Mouse (Mus musculus) heart, postnatal 0 days (tissue): ENCODE results near the gene Hist1h1t. TPM values are rescaled to one million over a fixed set of nuclear protein-coding genes. Genes with fewer than 3 reads are reported as not detected.

Experiments
- ATAC-seq: fragments of 200-750 bp; cut with Nextera tagmentation; 2 replicates; pipeline ENCODE4 v1.8.0; 2017; ENCODE audit warnings: low read depth, moderate number of reproducible peaks, moderate library complexity; ENCODE audit not compliant: insufficient read depth
- DNase-seq: peaks from one replicate; pipeline ENCODE4 v3.0.0-alpha.2; 2016; ENCODE audit warnings: low spot score
- H3K27ac ChIP-seq: fragments of 300-500 bp; sonication (generic); 2 replicates; pipeline ENCODE4 v1.5.1; 2014; ENCODE audit warnings: low read depth, mild to moderate bottlenecking
- H3K27me3 ChIP-seq: fragments of 300-500 bp; sonication (generic); 2 replicates; pipeline ENCODE4 v1.6.1; 2014; ENCODE audit warnings: low read length, mixed read lengths; ENCODE audit not compliant: control insufficient read depth, insufficient read depth
- H3K36me3 ChIP-seq: fragments of 300-500 bp; sonication (generic); replicated peaks from 2 replicates; pipeline ENCODE4 v1.6.1; 2014; ENCODE audit warnings: low read length, mixed read lengths; ENCODE audit not compliant: control insufficient read depth, insufficient read depth
- H3K4me1 ChIP-seq: fragments of 300-500 bp; sonication (generic); 2 replicates; pipeline ENCODE4 v1.6.1; 2014; ENCODE audit warnings: antibody characterized with exemption; ENCODE audit not compliant: control insufficient read depth, insufficient read depth
- H3K4me2 ChIP-seq: fragments of 300-500 bp; sonication (generic); 2 replicates; pipeline ENCODE4 v1.6.1; 2014; ENCODE audit warnings: low read depth, mild to moderate bottlenecking, low read length, moderate library complexity
- H3K4me3 ChIP-seq: fragments of 300-500 bp; sonication (generic); 2 replicates; pipeline ENCODE4 v1.5.1; 2014; ENCODE audit warnings: low read depth, low read length
- H3K9ac ChIP-seq: fragments of 300-500 bp; sonication (generic); replicated peaks from 2 replicates; pipeline ENCODE4 v1.6.1; 2014; ENCODE audit warnings: low read depth, low read length, mixed read lengths
- H3K9me3 ChIP-seq: fragments of 300-500 bp; sonication (generic); replicated peaks from 2 replicates; pipeline ENCODE4 v1.6.1; 2016; ENCODE audit warnings: low read length; ENCODE audit not compliant: control insufficient read depth
- CTCF ChIP-seq: IDR thresholded peaks from 2 replicates; pipeline ENCODE4 v1.5.1; 2016; ENCODE audit warnings: antibody characterized with exemption, control low read depth, low read depth
- EP300 ChIP-seq: IDR thresholded peaks from 2 replicates; pipeline ENCODE4 v1.6.1; 2016; ENCODE audit warnings: antibody characterized with exemption, low read depth
- WGBS: fragments of 180-500 bp; shearing (Covaris S2); extraction: QIAGEN DNeasy Blood & Tissue Kit; methylation state at CpG from one replicate; pipeline ENCODE4 v1.1.7; 2014; 5-methylcytosine and 5-hydroxymethylcytosine counted together
- polyA plus RNA-seq: library from polyadenylated mRNA; unstranded; fragments of >200 nt; fragmentation: Nextera tagmentation; extraction: Ambion mirVana; gene quantifications from 2 replicates; pipeline ENCODE4 v1.2.1, GENCODE M21; 2015
- total RNA-seq: library from RNA; depleted of rRNA; stranded (reverse); fragments of >200 nt; gene quantifications from 2 replicates; pipeline ENCODE4 v1.2.3, GENCODE M21; 2014; ENCODE audit warnings: low replicate concordance

Hist1h1t gene
- total and polyA plus RNA-seq, 2 experiments from 2014 or later: 0.23 TPM; not detected in 1

- ATAC-seq (no peak), DNase-seq (no peak)
- no peak overlapping the region for H3K4me3 ChIP-seq
- TF ChIP-seq CTCF (no peak), EP300 (no peak)
- peaks cover 8% of the 10 kb centered on the region; the same call in 1 of the 2 replicates for H3K4me1 ChIP-seq
- H3K27ac ChIP-seq: no peak overlapping the region
- H3K4me2 ChIP-seq: no peak overlapping the region
- no peak overlapping the region for H3K9ac ChIP-seq
- no peaks in the 10 kb centered on the region for H3K36me3 ChIP-seq
- no peaks in the 10 kb centered on the region for H3K9me3 ChIP-seq
- 89% methylated on average over 7 of the region's 7 CpGs for WGBS
- no peaks in the 10 kb centered on the region for H3K27me3 ChIP-seq
These were observed 7.7 kb upstream of the Hist1h1t start for GRCm38 (mm10) chr13:23687907-23688306.

DNA sequence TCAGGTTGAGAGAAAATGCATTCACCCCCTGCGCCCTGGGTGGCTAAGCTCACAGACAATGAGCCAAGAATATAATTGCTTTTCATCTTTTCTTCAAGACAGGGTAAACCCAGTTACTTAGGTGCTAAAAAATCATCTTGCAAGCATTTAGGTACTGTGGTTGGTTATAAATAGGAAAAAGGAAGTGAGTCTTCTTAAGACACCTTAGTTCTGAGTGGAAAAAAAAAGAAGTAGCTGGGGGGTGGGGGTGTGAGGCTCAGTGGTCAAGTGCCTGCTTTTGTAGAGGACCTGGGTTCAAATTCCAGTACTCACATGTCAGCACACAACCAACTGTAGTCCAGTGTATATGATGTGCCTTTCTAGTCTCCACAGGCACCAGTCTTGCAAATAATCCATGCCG, 6.7 kb upstream of the Hist1h1t start:
- DNase-seq (no peak), ATAC-seq (no peak)
- no peak overlapping the region for H3K4me2 ChIP-seq
- no peak overlapping the region for H3K4me3 ChIP-seq
- H3K27me3 ChIP-seq: no peaks in the 10 kb centered on the region
- H3K9ac ChIP-seq: no peak overlapping the region
- H3K4me1 ChIP-seq: peaks cover 5% of the 10 kb centered on the region; the same call in 1 of the 2 replicates
- 96% methylated on average over 2 of the region's 2 CpGs for WGBS
- no peaks in the 10 kb centered on the region for H3K9me3 ChIP-seq
- H3K36me3 ChIP-seq: no peaks in the 10 kb centered on the region
- no peak for TF ChIP-seq CTCF
- no peak overlapping the region for H3K27ac ChIP-seq

DNA sequence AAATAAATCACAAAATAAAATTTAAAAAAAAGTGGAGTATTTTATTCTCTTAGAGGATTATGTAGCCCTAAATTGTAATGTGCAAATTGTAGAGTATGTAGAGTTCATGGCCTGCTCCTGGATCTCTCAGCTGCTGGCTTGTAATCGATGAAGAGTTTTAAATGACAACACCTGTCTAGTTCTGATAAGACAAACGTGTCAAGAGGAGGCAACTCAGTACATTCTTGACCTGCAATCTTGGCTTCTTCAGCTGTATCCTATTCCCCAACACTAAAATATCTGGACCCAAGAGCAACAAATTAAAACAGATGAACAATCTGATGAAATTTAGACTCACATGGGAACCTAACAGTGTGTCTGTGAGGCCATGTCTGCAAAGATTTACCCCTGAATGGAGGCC, 6.2 kb upstream of the Hist1h1t start:
- WGBS: 48% methylated on average over 2 of the region's 2 CpGs
- H3K9ac ChIP-seq: no peak overlapping the region
- no peak overlapping the region for H3K27ac ChIP-seq
- no peaks in the 10 kb centered on the region for H3K36me3 ChIP-seq
- no peak overlapping the region for H3K4me2 ChIP-seq
- H3K4me1 ChIP-seq: peaks cover 5% of the 10 kb centered on the region; the same call in 1 of the 2 replicates
- DNase-seq (no peak), ATAC-seq (no peak)
- TF ChIP-seq CTCF (no peak), EP300 (no peak)
- no peaks in the 10 kb centered on the region for H3K9me3 ChIP-seq
- H3K27me3 ChIP-seq: no peaks in the 10 kb centered on the region
- H3K4me3 ChIP-seq: no peak overlapping the region

DNA sequence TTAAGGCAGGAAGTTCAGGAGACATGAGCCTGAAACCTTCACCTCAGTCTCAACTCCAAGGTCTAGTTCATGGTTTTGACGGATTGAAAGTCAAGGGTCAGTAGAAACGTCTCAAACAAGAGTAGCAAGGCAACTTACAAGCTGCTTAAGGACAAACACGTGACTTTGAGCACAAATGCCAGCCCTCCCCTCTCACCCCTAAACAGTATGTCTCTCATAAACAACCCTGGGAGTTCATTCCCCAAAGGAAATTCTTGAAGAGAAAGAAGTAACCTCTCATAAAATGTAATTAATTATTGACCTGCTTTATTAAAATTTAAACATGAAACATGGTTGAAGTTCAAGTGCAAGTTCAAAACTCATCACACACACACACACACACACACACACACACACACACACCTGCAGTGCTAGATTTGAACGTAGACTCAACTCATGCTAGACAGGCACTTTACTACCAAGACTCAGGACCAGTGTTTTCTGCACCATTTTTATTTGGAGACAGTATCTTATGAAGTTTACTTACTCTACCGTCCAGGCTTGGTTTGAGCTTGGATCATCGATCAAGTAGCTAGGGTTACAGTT, 1.7 kb upstream of the Hist1h1t start:
- ATAC-seq (no peak), DNase-seq (no peak)
- no peaks in the 10 kb centered on the region for H3K36me3 ChIP-seq
- H3K4me2 ChIP-seq: no peak overlapping the region
- H3K9me3 ChIP-seq: no peaks in the 10 kb centered on the region
- no peak overlapping the region for H3K27ac ChIP-seq
- 80% methylated on average over 6 of the region's 6 CpGs for WGBS
- H3K4me1 ChIP-seq: 0 out of 2 replicates have a peak, but pooled peaks cover 6% of the 10 kb centered on the region
- H3K9ac ChIP-seq: no peak overlapping the region
- no peak overlapping the region for H3K4me3 ChIP-seq
- no peaks in the 10 kb centered on the region for H3K27me3 ChIP-seq
- no peak for TF ChIP-seq CTCF
- no peak for TF ChIP-seq EP300

DNA sequence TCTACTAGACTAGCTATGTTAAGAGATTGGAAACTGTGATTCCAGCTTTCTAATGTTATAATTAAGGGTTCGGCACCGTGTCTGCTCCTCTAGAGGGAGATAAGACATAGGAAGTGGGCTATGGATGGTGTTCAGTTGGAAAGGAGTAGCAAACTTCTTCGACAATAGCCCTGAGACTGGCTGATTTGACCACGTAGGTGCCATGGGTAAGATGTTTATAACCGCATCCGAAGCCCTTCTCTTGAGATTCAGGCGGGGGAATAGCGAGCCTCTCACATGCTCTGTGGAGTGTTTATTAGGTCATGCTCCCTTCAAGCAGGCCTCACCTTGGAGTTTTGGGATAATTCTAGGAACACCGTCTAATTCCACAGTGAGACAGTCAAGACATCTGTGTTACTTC, 658 bp upstream of the Hist1h1t start:
- no peaks in the 10 kb centered on the region for H3K27me3 ChIP-seq
- H3K36me3 ChIP-seq: no peaks in the 10 kb centered on the region
- H3K27ac ChIP-seq: no peak overlapping the region
- no peak overlapping the region for H3K4me3 ChIP-seq
- DNase-seq: no peak
- TF ChIP-seq EP300 (no peak), CTCF (no peak)
- 0 out of 2 replicates have a peak, but pooled peaks cover 6% of the 10 kb centered on the region for H3K4me1 ChIP-seq
- ATAC-seq: no peak
- 91% methylated on average over 9 of the region's 9 CpGs for WGBS
- H3K4me2 ChIP-seq: no peak overlapping the region
- H3K9me3 ChIP-seq: no peaks in the 10 kb centered on the region
- H3K9ac ChIP-seq: no peak overlapping the region

- no peaks in the 10 kb centered on the region for H3K36me3 ChIP-seq
- H3K27ac ChIP-seq: no peak overlapping the region
- no peaks in the 10 kb centered on the region for H3K9me3 ChIP-seq
- ATAC-seq (no peak), DNase-seq (no peak)
- 0 out of 2 replicates have a peak, but pooled peaks cover 6% of the 10 kb centered on the region for H3K4me1 ChIP-seq
- no peak for TF ChIP-seq EP300
- TF ChIP-seq CTCF: no peak
- WGBS: 58% methylated on average over 15 of the region's 15 CpGs
- no peaks in the 10 kb centered on the region for H3K27me3 ChIP-seq
- H3K4me3 ChIP-seq: no peak overlapping the region
- H3K9ac ChIP-seq: no peak overlapping the region
- H3K4me2 ChIP-seq: peak overlapping the region; percentile 14; the same call in 1 of the 2 replicates
These were observed 454 bp downstream of the Hist1h1t start for GRCm38 (mm10) chr13:23696061-23696474.
